Mouse (Mus musculus) frontal cortex, postnatal 36 days (tissue): ENCODE data around the gene Tmem190.
A peak's percentile ranks its signal among the peaks of the same experiment; 100 is the strongest.
"Not testable (repeated sequence)": the region's sequence is repeated elsewhere in the genome, so short reads cannot be mapped to it uniquely, and the experiment has no call there.

Experiments
- DNase-seq, 2 experiments: peaks; one replicate each; pipeline ENCODE4 v3.0.0; 2022; ENCODE audit warnings: low spot score in 2 of 2

Tmem190 gene

GRCm38 (mm10) chr7:4776131-4776530, 6.6 kb upstream of the Tmem190 start:
- no peak for DNase-seq

- DNase-seq, result no peak
These were observed 5.6 kb upstream of the Tmem190 start for GRCm38 (mm10) chr7:4776861-4777830.

GRCm38 (mm10) chr7:4777851-4778637, 4.7 kb upstream of the Tmem190 start:
- DNase-seq, result no peak

- no peak for DNase-seq
These were observed 2.8 kb upstream of the Tmem190 start for GRCm38 (mm10) chr7:4779921-4780320.

- no peak for DNase-seq
These were observed 607 bp upstream of the Tmem190 start for GRCm38 (mm10) chr7:4782130-4782529.

- DNase-seq, result peak; percentile 43 to 47
These were observed 1.0 kb downstream of the Tmem190 start for GRCm38 (mm10) chr7:4783667-4784268.

- peak; percentile 52 to 57 for DNase-seq
These were observed 6.0 kb downstream of the Tmem190 start for GRCm38 (mm10) chr7:4788499-4789435.

- no peak for DNase-seq
These were observed 6.7 kb downstream of the Tmem190 start, which contains the start of gene Tmem238 for GRCm38 (mm10) chr7:4789436-4789935. Gene Tmem238 (minus strand): TSS chr7:4789656.

- DNase-seq, result peak; percentile 95 to 96
These were observed 9.8 kb downstream of the Tmem190 start, which contains the start of gene Rpl28 for GRCm38 (mm10) chr7:4792278-4793212. Gene Rpl28 (plus strand): TSS chr7:4792874.

- not testable (repeated sequence) for DNase-seq
These were observed 10.5 kb downstream of the Tmem190 start for GRCm38 (mm10) chr7:4793248-4793647.

- no peak for DNase-seq
These were observed 10.9 kb downstream of the Tmem190 start for GRCm38 (mm10) chr7:4793674-4794073.

GRCm38 (mm10) chr7:4794631-4795168, 12.0 kb downstream of the Tmem190 start:
- no peak for DNase-seq

- peak in 1 of 2 experiments; percentile 44 for DNase-seq
These were observed 13.2 kb downstream of the Tmem190 start for GRCm38 (mm10) chr7:4795767-4796433.

- DNase-seq, result no peak
These were observed 19.5 kb downstream of the Tmem190 start for GRCm38 (mm10) chr7:4802247-4802646.

GRCm38 (mm10) chr7:4806716-4807115, 24.0 kb downstream of the Tmem190 start:
- DNase-seq, result peak in 1 of 2 experiments; percentile 49

GRCm38 (mm10) chr7:4811131-4811530, 28.4 kb downstream of the Tmem190 start:
- not testable (repeated sequence) for DNase-seq

- DNase-seq, result no peak
These were observed 29.1 kb downstream of the Tmem190 start for GRCm38 (mm10) chr7:4811842-4812302.
